15 mouse cellular contexts compared by ENCODE assay signal in genomic region chr4:5560001-5560657, GRCm38 (mm10).
DNase-seq lines count a peak whose midpoint lies in the region; ATAC-seq lines count a peak whose summit lies in the region.
"Had no signal": no experiment of that assay in that cellular context is flagged by ENCODE, and none has a peak within 500 bp of the region (broad histone marks: within the 10 kb centered on the region; RNA-seq: fewer than 3 reads in every experiment).

No protein-coding gene starts in this region.

- H3K4me2 ChIP-seq in heart, embryonic 12.5 days, result no peak overlapping the region
- no peak overlapping the region for H3K4me2 ChIP-seq in stomach, embryonic 14.5 days (replicated peaks; ENCODE audit: low read depth, low read length)
- H3K4me2 ChIP-seq: embryonic facial prominence, embryonic 12.5 days; hindbrain, embryonic 14.5 days had no signal

- no peaks in the 10 kb centered on the region for H3K36me3 ChIP-seq in heart, embryonic 12.5 days
- no peaks in the 10 kb centered on the region for H3K36me3 ChIP-seq in stomach, embryonic 14.5 days (ENCODE audit: control insufficient read depth, insufficient read depth, low read length)
- H3K36me3 ChIP-seq: embryonic facial prominence, embryonic 12.5 days; G1E had no signal

- no peak overlapping the region for H3K4me3 ChIP-seq in heart, embryonic 12.5 days
- H3K4me3 ChIP-seq in stomach, embryonic 14.5 days (ENCODE audit: low read depth, low read length), result no peak overlapping the region
- H3K4me3 ChIP-seq: embryonic facial prominence, embryonic 12.5 days had no signal

- no peak overlapping the region for H3K9ac ChIP-seq in heart, embryonic 12.5 days
- no peak overlapping the region for H3K9ac ChIP-seq in stomach, embryonic 14.5 days (replicated peaks; ENCODE audit: low read depth, low read length)
- H3K9ac ChIP-seq: embryonic facial prominence, embryonic 12.5 days; hindbrain, embryonic 14.5 days had no signal

- no peaks in the 10 kb centered on the region for H3K27me3 ChIP-seq in heart, embryonic 12.5 days (replicated peaks)
- no peaks in the 10 kb centered on the region for H3K27me3 ChIP-seq in stomach, embryonic 14.5 days (ENCODE audit: control insufficient read depth, insufficient read depth, low read length)
- H3K27me3 ChIP-seq: embryonic facial prominence, embryonic 12.5 days had no signal

- 50% methylated on average over 3 of the region's 3 CpGs for WGBS in heart, embryonic 12.5 days
- WGBS in stomach, embryonic 14.5 days, result 26% methylated on average over 3 of the region's 3 CpGs

- no peak for ATAC-seq in heart, embryonic 12.5 days (ENCODE audit: insufficient number of reproducible peaks, low FRiP score)
- ATAC-seq in stomach, embryonic 14.5 days (ENCODE audit: insufficient number of reproducible peaks, insufficient read depth, low FRiP score, low read depth), result peak; percentile 61; the same call in 1 of the 2 replicates
- ATAC-seq: midbrain, embryonic 16.5 days had no signal

- DNase-seq in heart, adult 18-20 months, result peak; percentile 19 to 29
- peak; percentile 7 to 33 for DNase-seq in kidney, postnatal 4 days
- DNase-seq in kidney, adult 9 months, result no peak
- DNase-seq in fibroblast of lung, adult 2 months (ENCODE audit: low read depth), result peak; percentile 78
- no peak for DNase-seq in frontal cortex, postnatal 36 days (ENCODE audit: low spot score in 2 of 2)
- no peak for DNase-seq in layer of hippocampus, adult 18-20 months (ENCODE audit: low spot score in 2 of 2)
- DNase-seq: adrenal gland, adult 2 months; lung, postnatal 10 days; right cerebral cortex, postnatal 4 days had no signal

- H3K27ac ChIP-seq in heart, embryonic 12.5 days (ENCODE audit: poor library complexity, severe bottlenecking), result no peak overlapping the region
- H3K27ac ChIP-seq in stomach, embryonic 14.5 days (ENCODE audit: low read length), result peak overlapping the region; percentile 64; the same call in 1 of the 2 replicates
- H3K27ac ChIP-seq: embryonic facial prominence, embryonic 12.5 days; hindbrain, embryonic 14.5 days had no signal

- no peaks in the 10 kb centered on the region for H3K9me3 ChIP-seq in heart, embryonic 12.5 days (replicated peaks)
- no peaks in the 10 kb centered on the region for H3K9me3 ChIP-seq in stomach, embryonic 14.5 days (ENCODE audit: control insufficient read depth, low read depth, low read length)
- H3K9me3 ChIP-seq: embryonic facial prominence, embryonic 12.5 days; G1E had no signal

- H3K4me1 ChIP-seq in heart, embryonic 12.5 days (replicated peaks), result no peaks in the 10 kb centered on the region
- no peaks in the 10 kb centered on the region for H3K4me1 ChIP-seq in stomach, embryonic 14.5 days (ENCODE audit: control insufficient read depth, insufficient read depth, low read length)
- H3K4me1 ChIP-seq: embryonic facial prominence, embryonic 12.5 days had no signal

Comparison
In these comparisons a context has a peak if more than half of its experiments do, and no peak if none do; other contexts are left out.
1. DNase-seq: peak in heart, adult 18-20 months (2 of 2), kidney, postnatal 4 days (2 of 2) and fibroblast of lung, adult 2 months (single experiment); none in kidney, adult 9 months (single experiment), frontal cortex, postnatal 36 days (0 of 2) and layer of hippocampus, adult 18-20 months (0 of 2).